Mouse (Mus musculus) 3T3-L1 (cell line): ENCODE measurements at regions not wholly inside any gene's neighbourhood (a gene's known extent, or its start where the extent isn't known, plus 50 kb on each side); places are given as distances from the start of the nearest gene placed in this dataset.
A peak's percentile ranks its signal among the peaks of the same experiment; 100 is the strongest.

ENCODE experiments used
- DNase-seq: peaks from one replicate; pipeline ENCODE4 v3.0.0-alpha.2; 2015; ENCODE audit warnings: low read depth, low spot score

DNA sequence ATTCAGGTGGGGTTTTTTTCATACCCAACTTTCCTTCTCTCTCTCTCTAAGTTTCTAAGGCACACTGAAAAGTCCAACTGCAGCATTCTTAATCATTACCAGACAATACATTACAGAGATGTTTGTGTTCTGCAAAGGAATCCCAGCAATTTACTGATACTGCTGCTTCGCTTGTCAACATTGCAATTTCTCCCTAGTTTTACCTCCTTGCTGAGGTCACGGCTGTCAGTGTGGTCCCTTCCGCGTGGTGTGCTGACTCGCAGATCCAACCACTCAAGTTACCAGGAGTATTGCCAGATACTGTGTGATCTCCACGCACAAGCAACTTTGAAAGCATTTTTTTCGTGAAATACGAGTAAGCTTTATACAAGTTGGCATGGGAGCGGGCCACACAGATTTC, 144.9 kb upstream of the Dab2 start:
- DNase-seq, result peak; percentile 86

DNA sequence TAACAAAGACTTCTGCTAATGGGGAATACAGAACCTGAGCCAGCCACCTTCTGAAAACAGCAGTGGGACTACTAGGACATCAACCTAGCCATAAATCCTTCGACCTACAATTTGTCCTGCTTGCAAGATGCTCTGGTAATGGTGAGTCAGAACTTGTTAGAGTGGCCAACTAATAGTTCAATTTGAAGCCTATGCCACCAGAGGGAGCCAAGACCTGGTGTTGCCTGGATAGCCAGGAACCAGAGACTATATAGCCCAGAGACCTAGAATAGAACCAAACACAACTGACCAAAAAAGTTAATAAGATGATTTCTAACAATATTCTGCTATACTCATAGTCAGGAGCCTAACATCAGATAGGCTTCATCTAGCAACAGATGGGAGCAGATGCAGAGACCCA, 119.3 kb upstream of the Dab2 start:
- peak; percentile 62 for DNase-seq

DNA sequence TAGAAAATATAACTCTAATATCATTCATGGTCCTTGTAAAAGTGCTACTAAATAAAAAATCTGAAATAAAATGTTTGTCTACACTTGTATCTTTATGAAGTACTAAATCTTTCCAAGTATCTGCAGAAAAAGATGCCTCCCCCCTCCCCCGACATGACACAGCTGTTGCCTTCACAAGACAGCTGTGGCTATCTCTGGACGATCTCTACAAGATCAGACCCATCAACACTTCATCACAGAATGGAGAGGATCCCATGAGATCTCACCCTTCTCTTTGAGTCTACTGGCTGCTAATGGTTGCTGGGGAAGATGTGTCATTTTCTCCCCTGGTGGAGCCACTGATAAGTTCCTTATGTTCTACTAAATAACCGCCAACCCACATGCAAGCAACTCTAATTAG, 116.0 kb upstream of the Dab2 start:
- no peak for DNase-seq

DNA sequence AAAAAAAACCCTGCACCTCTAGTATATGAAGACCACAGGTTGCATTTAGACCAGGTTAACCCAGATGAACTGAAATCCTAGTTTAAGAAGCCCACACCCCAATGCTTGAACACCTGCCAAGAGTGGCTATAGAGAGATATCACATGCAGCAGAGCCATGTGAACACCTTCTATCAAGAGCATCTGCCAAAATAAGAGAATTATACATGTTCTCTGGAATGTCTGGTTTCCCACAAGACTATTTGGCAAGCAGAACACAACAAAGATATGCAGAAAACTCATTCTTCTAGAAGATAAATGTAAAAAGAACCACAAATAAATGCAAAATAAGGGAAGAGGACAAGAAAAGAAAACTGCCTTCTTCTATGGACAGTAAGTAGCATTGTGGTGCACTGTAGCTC, 107.7 kb upstream of the Dab2 start:
- peak; percentile 80 for DNase-seq

DNA sequence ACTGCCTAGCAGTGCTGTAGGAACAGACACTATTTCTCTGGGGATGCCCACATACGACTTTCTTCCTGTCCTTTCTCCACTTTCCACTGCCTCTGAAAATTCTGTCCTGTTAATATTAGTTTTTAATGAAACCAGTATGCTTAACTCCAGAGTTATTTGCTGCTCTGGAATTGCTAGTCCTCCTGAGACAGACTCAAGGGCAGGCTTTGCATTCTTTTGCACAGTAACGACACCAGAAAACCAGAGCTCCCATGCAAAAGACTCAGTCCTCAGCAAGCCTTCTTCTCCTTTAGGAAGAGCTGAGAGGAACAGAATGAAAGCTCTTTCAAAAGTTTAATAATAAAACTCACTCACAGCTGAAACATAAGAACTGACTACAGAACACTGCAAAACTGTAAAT, 92.3 kb upstream of the Dab2 start:
- no peak for DNase-seq

DNA sequence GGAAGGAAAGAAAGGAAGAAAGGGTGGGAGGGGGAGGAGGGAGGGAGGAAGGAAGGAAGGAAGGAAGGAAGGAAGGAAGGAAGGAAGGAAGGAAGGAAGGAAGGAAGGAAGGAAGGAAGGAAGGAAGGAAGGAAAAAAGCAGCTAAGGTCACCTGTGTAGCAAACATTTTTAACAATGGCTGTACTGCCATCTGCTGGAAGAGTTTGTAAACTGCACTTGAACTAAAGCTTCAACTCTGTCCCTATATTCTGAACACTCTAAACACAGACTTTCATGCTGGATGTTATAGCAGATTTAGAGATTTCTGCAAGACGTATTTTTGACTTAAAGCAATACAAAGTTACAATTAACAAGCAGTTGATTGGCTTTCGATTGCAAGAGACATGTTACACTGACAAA, 90.3 kb upstream of the Dab2 start:
- peak; percentile 85 for DNase-seq

DNA sequence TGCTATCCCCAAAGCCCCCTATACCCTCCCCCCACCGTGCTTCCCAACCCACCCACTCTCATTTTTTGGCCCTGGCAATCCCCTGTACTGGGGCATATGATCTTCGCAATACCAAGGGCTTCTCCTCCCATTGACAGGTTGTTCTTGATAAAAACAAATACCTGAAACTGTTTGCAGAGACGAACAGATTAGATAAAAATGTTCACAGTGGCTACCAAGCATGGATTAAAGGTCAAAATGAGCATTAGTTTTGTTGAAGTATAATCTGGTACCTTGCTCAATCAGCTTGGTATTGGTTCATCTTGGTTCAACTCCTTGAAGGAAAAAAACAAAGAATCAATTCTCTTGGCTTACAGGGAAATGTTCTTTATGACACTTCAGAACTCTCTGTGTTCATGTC, 81.5 kb upstream of the Dab2 start:
- DNase-seq, result no peak

DNA sequence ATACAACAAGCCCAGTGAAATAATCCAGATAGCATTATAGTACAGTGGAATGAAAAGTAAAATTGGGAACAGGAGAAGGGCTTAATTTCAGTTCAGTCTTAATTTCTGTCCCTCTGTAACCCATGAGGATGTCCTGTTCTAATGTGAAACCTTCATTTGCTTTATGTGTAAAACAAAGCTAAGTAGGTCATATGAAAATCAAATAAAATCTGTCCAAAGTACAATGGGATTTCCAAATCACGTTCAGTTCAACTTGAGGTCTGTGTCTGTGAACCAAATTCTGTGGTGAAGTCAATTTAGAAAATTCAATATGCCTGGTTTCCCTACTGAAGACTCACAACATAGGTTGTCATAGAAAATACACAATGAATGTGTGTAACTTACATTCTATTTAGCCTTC, 74.4 kb upstream of the Dab2 start:
- DNase-seq, result no peak

DNA sequence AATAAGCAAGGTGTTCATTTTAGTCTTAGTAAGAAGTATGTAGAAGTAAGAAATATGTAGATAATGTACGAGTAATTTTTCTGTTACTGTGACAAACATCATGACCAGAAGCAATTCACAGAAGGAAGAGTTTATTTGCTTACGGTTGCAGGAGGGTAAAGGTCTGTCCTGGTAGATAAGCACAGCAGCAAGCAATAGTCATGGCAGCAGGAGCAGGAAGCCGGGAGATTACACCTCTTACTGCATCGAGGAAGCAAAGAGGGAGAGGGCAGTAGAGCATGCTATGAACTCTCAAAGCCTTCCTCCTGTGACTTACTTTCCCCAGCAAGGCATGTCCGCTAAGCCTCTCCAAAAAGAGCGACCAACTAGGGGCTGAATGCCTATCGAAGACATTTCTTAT, 69.0 kb upstream of the Dab2 start:
- no peak for DNase-seq

DNA sequence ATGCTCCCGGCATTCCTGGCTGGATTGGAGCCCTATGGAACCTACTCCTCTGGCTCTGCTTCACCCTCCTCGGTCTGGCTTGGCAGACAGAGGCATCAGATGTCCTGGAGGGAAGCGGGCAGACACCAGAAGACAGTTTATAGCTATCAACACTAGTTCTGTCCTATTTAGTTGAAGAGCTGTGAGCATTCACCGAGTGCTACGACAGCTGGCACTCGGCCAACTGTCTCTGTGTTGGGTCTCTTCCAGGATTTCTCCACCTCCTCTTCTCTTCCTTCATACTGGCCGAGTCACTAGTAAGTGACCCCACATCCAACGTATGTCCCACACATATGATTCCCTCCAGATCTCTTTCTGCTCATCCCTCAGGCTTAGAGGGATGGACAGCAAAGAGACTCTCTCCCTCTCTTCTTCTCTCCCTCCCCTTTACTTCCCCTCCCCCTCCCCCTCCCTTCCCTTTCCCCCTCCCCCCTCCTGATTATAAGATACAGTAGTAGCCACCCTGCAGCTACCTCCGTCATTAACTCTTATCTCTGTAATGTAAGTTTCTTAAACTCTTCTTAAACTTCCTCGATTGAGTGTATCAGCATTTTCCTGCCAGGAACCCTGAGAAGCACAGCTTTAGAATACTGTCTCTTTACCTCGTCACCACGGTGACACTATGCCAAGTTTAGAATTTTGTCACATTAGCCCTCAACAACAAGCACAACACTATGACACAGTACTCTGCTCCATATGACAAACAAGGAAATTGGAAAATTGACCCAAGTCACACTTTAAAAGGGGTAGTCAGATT, 68.1 kb upstream of the Dab2 start:
- DNase-seq, result no peak

DNA sequence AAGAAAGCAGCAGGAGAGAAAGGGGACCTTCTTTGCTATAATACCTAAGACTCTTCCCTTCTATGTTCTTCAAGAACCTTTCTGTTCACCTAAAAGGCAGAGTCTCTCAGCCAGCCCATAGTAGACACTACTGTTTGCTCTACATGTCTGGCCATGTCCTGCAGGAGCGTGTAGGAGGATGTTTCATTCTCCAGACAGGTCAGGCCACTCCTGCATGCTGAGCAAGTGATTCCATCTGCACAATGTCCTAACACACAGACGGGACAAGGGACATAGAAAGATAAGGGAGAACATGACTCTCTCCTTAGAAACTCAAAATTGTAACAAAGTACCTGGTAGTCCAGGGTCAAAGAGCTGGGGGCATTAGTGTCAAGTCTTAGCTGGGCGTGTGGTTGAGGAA, 66.0 kb upstream of the Dab2 start:
- no peak for DNase-seq

DNA sequence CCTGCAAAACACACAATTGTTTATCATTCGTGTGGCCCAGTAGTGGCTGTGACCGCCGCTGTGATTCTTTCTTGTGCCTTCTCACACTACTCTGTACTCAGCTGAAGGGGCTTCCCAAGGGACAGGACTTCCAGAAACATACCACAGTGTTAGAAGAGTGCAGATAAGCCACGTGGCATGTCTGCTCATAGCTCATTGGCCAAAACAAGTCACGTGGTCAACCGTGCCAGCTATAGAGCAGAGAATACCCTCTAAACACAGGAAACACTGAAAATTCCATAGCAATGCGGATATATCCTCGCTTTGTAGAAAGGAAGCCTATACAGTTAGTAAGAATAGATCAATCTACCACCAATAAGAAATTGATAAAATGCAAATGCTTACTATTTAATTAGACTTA, 63.0 kb upstream of the Dab2 start:
- DNase-seq, result no peak

DNA sequence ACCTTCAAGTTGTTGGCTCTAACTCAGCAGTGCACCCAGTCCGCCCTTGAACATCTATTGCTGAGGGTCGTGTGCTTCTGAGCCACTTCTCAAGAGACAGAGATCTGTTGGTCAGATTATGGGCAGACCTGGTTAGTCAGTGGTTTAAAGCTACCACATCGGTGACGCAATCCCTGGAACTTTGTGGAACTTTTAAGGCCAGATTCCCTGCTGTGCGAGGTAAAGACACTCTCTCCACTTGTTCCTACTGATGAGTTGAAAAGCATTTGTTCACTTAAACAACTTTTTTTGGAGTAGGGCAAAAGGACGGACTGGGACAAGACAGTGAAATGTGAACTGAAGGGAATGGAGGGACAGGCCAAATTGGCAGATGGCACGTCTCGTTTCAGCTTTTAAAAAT, 61.9 kb upstream of the Dab2 start:
- peak; percentile 56 for DNase-seq

DNA sequence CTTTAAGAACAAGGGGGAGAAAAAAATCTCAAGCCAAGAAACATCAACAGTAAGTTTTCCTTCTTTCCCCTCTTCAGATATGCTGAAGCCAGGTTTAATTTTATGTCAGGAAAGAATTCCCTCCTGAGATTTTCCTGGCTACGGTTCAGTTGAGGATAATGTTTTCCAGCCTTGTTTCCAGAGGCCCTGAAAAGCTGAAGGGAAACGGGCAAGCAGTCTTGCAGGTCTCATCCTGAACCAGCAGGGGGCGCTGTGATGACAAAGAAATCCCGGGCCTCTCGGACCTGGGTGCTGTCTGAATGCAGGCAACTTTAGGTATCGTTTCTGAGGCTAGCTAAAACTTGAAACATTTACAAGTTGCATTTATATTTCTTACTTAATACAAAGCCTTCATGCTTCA, 61.5 kb upstream of the Dab2 start:
- peak; percentile 92 for DNase-seq

DNA sequence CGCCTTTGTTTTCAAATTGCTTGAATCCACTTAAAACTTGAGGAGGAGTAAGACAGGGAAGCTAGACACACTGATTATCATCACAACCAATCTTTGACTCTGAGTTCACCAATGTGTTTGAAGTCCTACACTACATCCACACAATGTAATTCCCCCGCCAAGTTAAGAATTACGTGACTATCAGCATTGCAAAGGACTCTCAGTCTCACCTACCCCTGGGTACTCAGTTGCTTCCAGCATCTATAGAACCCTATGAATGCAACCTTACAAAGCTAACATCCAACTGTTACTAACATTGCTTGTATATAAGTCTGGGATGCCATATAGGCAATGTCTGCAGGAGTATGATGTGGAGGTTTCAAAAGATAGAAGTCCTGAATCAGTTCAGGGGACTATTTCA, 60.8 kb upstream of the Dab2 start:
- no peak for DNase-seq

DNA sequence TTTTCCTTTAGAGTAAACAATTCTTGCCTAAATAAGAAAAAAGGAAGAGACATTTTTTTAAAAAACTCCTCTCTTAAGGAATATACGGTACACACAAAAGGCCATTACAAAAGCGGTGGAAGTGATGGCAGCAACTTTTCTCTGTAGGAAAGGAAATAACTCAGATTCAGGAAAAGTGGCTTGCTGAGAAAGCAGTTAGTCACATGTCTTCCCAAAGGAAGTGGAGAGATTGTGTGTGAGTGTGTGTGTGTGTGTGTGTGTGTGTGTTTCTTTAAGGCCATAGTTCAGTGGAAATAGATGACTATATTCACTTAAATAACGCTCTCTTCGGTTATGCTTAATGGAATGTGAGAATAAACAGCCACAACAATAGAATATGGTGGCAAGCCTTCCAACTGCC, 57.5 kb upstream of the Dab2 start:
- no peak for DNase-seq

DNA sequence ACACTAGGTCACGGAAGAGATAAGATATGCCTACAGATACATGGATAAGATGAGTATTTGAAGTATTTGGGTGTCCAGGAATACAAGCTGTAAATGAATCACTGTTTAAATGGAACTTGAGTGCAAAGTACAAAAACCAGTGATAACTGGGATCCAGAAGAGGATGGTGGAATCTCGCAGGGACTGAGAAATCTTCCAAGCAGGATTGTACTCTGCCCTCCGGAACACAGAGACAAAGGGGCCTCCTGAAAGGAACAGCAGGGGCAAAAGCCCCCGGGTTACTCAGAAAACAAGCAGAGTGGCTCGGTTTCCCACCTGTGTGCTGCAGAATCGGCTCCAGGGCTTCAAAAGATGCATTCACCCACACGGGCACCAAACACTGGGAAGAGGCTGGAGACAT, 55.2 kb upstream of the Dab2 start:
- no peak for DNase-seq

DNA sequence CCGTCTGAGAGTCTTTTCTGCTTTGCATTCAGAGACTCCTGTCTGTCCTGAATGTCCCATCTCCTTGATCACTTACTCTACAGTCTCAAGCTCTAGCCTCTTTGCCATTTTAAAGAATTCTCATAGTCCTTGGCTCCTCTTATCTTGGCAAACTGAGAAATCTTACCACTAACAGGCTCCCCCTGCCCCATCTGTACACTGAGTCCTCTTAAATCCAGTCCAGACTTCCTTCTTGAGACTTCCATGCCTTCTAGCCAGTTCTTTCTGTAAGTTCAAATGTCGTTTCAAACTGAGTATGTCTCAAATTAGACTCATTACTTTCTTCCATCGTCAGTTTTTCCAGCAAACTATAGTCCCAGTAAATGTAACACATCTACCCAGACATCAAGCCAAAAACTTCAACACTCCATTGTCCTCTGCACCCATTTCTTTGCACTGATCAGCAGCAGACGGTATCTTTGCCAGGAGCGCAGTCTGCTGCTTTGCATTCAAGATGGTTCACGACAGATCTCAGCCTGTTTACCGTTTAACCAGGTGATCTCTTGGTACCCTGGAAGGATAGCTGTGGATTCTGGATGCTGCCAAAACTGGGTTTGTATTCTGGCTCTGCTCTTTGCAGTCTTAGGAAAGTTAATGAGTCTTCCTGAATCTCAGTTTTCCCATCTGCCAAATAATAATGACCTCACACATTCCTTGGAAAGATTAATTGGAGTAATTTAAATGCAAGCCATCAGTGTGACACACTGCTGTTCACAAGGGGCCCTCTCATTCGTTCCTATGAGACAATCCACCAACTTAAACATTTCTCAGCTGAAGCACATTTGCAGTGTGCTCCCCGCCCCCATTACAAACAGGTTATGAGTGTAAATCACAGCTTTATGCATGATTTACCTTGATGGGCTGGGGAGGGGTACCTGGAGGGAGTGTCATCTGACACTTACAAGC, 53.4 kb upstream of the Dab2 start:
- no peak for DNase-seq

DNA sequence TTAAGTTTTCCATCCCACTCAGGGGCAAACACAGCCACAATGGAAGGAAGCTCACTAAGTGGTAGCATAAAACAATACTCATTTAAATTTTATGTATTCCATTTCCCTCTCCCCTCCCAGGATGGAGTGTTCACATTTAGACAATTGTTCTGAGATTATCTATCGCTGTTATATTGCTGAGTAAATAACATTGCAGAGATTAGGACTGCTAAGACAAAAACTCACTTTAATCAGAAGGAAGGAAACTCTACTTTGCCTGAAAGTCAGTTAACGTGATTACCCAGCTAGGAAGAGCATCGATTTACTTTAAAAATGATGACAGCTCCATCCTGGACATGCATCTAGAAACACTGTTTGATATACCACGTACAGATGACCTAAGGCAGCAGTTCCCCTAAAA, 51.1 kb upstream of the Dab2 start:
- no peak for DNase-seq
